Mouse (Mus musculus) 416B (cell line): ENCODE results near the gene Vrk2.

Experiments
- DNase-seq: peaks from one replicate; pipeline ENCODE4 v3.0.0; 2011; ENCODE audit warnings: low read depth

Vrk2 gene

GRCm38 (mm10) chr11:26593061-26594059, at the start of gene Vrk2, which contains the start of gene Gm6899:
TSS of gene Vrk2 (minus strand) at chr11:26593999.
TSS of gene Gm6899 (plus strand) at chr11:26593241.
- DNase-seq: peak; percentile 89

- DNase-seq: peak; percentile 34
Observed at GRCm38 (mm10) chr11:26642141-26642540, 48.3 kb upstream of the Vrk2 start.

- DNase-seq: peak; percentile 97
Observed at GRCm38 (mm10) chr11:26640314-26640785, 46.6 kb upstream of the Vrk2 start.

DNA sequence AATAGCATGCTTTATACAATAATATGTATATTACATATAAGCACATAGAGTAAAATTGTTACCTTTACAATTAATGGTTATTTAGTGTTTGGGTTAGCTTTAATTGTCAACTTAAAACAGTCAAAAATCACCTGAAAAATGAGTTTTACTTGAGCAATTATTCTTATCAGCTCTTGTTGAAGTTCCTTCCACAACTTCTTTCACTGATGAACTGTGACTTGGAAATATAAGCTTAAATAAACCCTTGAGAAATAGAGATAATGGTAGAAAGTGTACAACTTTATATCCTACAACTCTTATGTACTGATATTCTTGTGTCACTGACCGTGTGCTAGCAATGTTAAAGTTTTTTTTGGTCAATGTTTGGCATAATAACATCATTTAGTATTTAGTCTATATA, 42.4 kb upstream of the Vrk2 start:
- DNase-seq: no peak

DNA sequence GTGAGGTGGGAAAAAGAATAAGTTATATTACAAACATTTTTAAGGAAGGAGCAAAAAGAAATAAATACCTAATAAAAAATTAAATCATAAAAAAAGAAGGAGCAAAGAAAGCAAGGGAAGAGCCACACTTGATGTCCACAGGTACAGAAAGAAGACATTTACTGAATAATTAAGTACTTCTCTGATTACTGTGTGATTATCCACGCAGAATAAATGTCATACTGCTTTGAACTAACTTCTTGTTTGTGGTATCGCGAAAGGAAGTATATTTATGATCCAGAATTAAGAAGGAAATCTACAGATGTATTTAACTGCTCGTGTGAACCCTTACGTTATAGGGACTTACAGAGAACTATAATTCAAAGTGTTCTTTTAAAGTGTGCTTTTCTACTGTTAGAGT, 28.9 kb upstream of the Vrk2 start:
- no peak for DNase-seq

DNA sequence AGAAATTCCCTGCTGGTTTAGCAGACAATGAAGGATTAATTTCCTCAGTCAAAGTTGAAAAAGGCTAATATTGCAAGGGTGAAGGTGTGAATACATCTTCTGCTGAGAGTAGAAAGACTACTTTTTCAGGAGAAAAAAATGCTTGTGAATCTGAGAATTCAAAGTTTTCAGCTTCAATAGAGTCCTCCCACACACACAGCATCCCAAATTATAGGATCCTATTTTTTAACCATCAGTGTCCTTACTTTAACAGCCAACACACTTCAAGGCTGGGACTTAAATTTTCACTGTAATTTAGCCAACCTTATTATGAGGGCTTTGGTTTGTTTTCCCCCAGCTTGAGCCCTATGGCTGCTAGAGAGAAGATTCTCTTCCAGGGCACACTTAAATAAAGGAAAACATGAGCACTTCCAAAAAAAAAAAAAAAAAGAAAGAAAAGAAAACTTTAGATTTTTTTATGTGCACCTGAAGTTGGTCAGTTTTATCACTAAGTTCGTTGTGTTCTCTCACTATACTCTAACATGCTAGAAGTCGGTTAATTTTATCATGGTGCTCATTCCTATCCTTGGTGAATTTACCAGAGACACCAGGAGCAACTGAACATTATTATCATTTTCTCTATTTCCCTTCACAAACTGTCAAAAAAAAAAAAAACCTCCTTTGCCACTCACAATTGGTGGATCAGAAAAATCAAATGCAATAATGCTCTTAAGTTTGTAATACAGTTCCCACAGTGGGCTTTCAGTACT, 24.9 kb upstream of the Vrk2 start:
- no peak for DNase-seq

- DNase-seq: no peak
Observed at GRCm38 (mm10) chr11:26608795-26609194, 15.0 kb upstream of the Vrk2 start.

- no peak for DNase-seq
Observed at GRCm38 (mm10) chr11:26604061-26604655, 10.4 kb upstream of the Vrk2 start.

- peak; percentile 69 for DNase-seq
Observed at GRCm38 (mm10) chr11:26601571-26602175, 7.9 kb upstream of the Vrk2 start.

DNA sequence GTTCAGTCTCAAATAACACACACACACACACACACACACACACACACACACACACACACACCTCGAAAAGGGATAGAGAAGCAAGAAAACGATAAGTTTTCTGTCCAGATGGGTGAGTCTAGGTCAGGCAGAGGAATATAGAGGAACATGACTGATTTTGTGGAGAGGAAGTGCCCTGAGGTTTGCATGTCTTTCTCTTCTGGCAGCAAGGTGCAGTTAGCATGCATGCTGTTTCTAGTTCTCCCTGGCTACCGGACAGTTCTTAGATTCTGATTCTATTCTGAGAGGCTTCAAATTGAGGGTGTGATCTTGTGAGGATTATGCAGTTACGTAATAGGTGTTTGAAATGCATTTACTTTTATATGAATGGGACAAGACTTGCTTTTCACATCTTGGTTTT, 6.9 kb upstream of the Vrk2 start:
- DNase-seq: peak; percentile 21

- DNase-seq: no peak
Observed at GRCm38 (mm10) chr11:26598876-26599275, 5.1 kb upstream of the Vrk2 start.

- no peak for DNase-seq
Observed at GRCm38 (mm10) chr11:26597761-26598160, 4.0 kb upstream of the Vrk2 start.

GRCm38 (mm10) chr11:26597145-26597544, 3.3 kb upstream of the Vrk2 start:
- DNase-seq: peak; percentile 55

GRCm38 (mm10) chr11:26596186-26596585, 2.4 kb upstream of the Vrk2 start:
- no peak for DNase-seq

DNA sequence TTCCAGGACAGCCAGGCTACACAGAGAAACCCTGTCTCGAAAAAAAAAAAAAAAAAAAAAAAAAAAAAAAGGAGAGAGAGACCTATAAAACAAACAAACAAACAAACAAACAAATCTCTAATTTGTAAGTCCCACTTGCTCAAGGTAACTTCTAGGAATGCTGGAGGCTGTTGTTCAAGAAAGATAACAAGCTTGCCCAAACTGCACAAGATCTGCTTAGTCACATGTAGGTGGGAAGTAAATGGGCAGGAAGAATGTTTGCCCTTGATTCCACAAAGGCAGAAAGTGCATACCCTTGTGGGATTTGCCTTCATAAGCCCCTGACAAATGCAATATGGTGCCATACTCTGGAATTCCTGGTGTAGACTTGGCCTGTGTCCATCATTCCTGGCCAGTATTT, 688 bp upstream of the Vrk2 start:
- DNase-seq: peak; percentile 28

GRCm38 (mm10) chr11:26592395-26593053, 1.3 kb downstream of the Vrk2 start:
- no peak for DNase-seq

- DNase-seq: peak; percentile 42
Observed at GRCm38 (mm10) chr11:26587184-26587524, 6.6 kb downstream of the Vrk2 start.

GRCm38 (mm10) chr11:26586367-26587183, 7.2 kb downstream of the Vrk2 start:
- DNase-seq: no peak

DNA sequence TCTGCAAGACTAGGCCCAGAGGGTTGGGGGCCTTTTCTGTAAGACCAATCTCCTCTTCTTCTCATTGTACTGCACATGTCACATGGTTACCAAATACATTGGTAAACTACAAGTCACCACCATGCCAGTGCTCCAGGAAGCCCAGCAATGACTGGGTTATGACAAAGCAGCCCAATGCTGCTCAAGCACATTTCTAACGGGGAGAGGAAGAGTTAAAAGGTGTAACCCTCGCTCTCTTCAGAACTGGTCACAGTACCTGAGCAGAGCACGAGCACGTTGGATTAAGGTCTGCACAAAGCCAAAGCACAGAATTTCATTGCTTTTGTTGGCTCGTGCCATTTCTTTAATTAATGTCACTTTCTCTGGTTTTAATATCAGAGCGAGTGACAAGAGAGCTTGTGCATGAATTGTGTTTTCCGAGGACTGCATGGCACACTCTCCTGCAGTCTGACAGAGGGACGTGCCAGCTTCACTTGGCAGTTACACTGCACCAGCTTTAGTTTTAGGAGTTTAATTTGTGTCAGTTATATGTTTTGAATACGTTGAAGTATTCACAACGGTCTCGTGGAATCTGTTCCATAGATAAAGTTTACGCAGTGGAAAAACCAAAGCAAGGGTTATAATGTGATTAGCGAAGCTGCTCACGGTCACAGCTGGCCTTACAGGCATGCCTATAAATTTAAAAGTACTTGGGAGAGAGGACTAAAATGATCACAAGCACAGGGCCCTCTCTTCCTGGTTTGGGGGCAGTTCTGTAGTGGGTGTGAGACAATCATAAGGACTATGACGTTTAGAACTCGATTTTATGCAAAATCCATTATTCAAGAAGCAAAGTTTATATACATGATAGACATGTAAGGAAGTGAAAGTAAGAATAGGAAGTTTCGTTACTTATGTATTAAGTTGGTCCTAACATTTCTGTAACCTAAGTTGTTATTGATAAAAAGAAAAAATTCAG, 8.1 kb downstream of the Vrk2 start:
- DNase-seq: no peak
